Mouse (Mus musculus) heart, embryonic 12.5 days (tissue): ENCODE measurements around the gene Usp54. TPM values are rescaled to one million over a fixed set of nuclear protein-coding genes. Genes with fewer than 3 reads are reported as not detected.

Experiments used
- ATAC-seq: fragments of 200-750 bp; cut with Nextera tagmentation; 2 replicates; pipeline ENCODE4 v1.8.0; 2017; ENCODE audit warnings: moderate TSS enrichment, moderate library complexity; ENCODE audit not compliant: insufficient number of reproducible peaks, low FRiP score
- H3K27ac ChIP-seq: fragments of 300-500 bp; sonication (generic); 2 replicates; pipeline ENCODE4 v1.5.1; 2016; ENCODE audit warnings: mild to moderate bottlenecking, moderate library complexity; ENCODE audit not compliant: poor library complexity, severe bottlenecking
- H3K27me3 ChIP-seq: fragments of 300-500 bp; sonication (generic); replicated peaks from 2 replicates; pipeline ENCODE4 v1.6.1; 2016; ENCODE audit warnings: mild to moderate bottlenecking, moderate library complexity
- H3K36me3 ChIP-seq: fragments of 300-500 bp; sonication (generic); 2 replicates; pipeline ENCODE4 v1.6.1; 2016; ENCODE audit warnings: mild to moderate bottlenecking, moderate library complexity
- H3K4me1 ChIP-seq: fragments of 300-500 bp; sonication (generic); replicated peaks from 2 replicates; pipeline ENCODE4 v1.6.1; 2016; ENCODE audit warnings: mild to moderate bottlenecking
- H3K4me2 ChIP-seq: fragments of 300-500 bp; sonication (generic); 2 replicates; pipeline ENCODE4 v1.6.1; 2016; ENCODE audit warnings: mild to moderate bottlenecking, moderate library complexity
- H3K4me3 ChIP-seq: fragments of 300-500 bp; sonication (generic); 2 replicates; pipeline ENCODE4 v1.5.1; 2016; ENCODE audit warnings: mild to moderate bottlenecking
- H3K9ac ChIP-seq: fragments of 300-500 bp; sonication (generic); 2 replicates; pipeline ENCODE4 v1.6.1; 2016; ENCODE audit warnings: mild to moderate bottlenecking, moderate library complexity
- H3K9me3 ChIP-seq: fragments of 300-500 bp; sonication (generic); replicated peaks from 2 replicates; pipeline ENCODE4 v1.6.1; 2016; ENCODE audit warnings: mild to moderate bottlenecking, moderate library complexity
- WGBS: fragments of 180-500 bp; shearing (Covaris S2); methylation state at CpG from one replicate; pipeline ENCODE4 v1.1.7; 2016; 5-methylcytosine and 5-hydroxymethylcytosine counted together
- polyA plus RNA-seq: library from polyadenylated mRNA; unstranded; fragments of >200 nt; fragmentation: Nextera tagmentation; extraction: Ambion mirVana; gene quantifications from 2 replicates; pipeline ENCODE4 v1.2.1, GENCODE M21; 2016

Usp54 gene
- polyA plus RNA-seq, 1 experiment from 2014 or later, result 7.4 TPM

GRCm38 (mm10) chr14:20564692-20565091 is 76.2 kb downstream of the Usp54 start:
- Histone ChIP-seq H3K9me3 (no peaks in the 10 kb centered on the region), H3K4me1 (no peaks in the 10 kb centered on the region), H3K9ac (no peak overlapping the region), H3K27me3 (no peaks in the 10 kb centered on the region), H3K36me3 (peaks cover 62% of the 10 kb centered on the region), H3K4me3 (no peak overlapping the region), H3K27ac (no peak overlapping the region), H3K4me2 (no peak overlapping the region)
- ATAC-seq, result no peak
- WGBS, result 67% methylated on average over 12 of the region's 12 CpGs

GRCm38 (mm10) chr14:20561897-20562296 is 79.0 kb downstream of the Usp54 start:
- H3K4me3 ChIP-seq, result no peak overlapping the region
- no peaks in the 10 kb centered on the region for H3K9me3 ChIP-seq
- 92% methylated on average over 5 of the region's 5 CpGs for WGBS
- no peak overlapping the region for H3K27ac ChIP-seq
- no peak overlapping the region for H3K4me2 ChIP-seq
- no peaks in the 10 kb centered on the region for H3K4me1 ChIP-seq
- H3K27me3 ChIP-seq, result no peaks in the 10 kb centered on the region
- no peak overlapping the region for H3K9ac ChIP-seq
- H3K36me3 ChIP-seq, result peaks cover 55% of the 10 kb centered on the region
- no peak for ATAC-seq

- no peak overlapping the region for H3K4me2 ChIP-seq
- peaks cover 41% of the 10 kb centered on the region for H3K36me3 ChIP-seq
- H3K27ac ChIP-seq, result no peak overlapping the region
- ATAC-seq, result no peak
- no peaks in the 10 kb centered on the region for H3K9me3 ChIP-seq
- no peak overlapping the region for H3K9ac ChIP-seq
- H3K4me1 ChIP-seq, result 0 out of 2 replicates have a peak, but pooled peaks cover 4% of the 10 kb centered on the region
- 86% methylated on average over 2 of the region's 2 CpGs for WGBS
- H3K4me3 ChIP-seq, result no peak overlapping the region
- H3K27me3 ChIP-seq, result no peaks in the 10 kb centered on the region
Measured at GRCm38 (mm10) chr14:20550136-20550535, 90.7 kb downstream of the Usp54 start.

GRCm38 (mm10) chr14:20546415-20546814 is 94.4 kb downstream of the Usp54 start, which contains the start of gene Ppp3cb:
TSS of gene Ppp3cb (minus strand) at chr14:20546573.
- peak; percentile 91 for ATAC-seq
- Histone ChIP-seq H3K4me1 (peaks cover 11% of the 10 kb centered on the region), H3K9ac (peak within 1 kb of the TSS; percentile 99), H3K36me3 (peaks cover 25% of the 10 kb centered on the region), H3K4me2 (peak within 1 kb of the TSS; percentile 66), H3K4me3 (peak within 1 kb of the TSS; percentile 99), H3K27me3 (no peaks in the 10 kb centered on the region), H3K27ac (peak within 1 kb of the TSS; percentile 100), H3K9me3 (no peaks in the 10 kb centered on the region)
- 0% methylated on average over 24 of the region's 29 CpGs for WGBS

GRCm38 (mm10) chr14:20545529-20546331 is 95.1 kb downstream of the Usp54 start:
- no peaks in the 10 kb centered on the region for H3K27me3 ChIP-seq
- H3K4me3 ChIP-seq, result peak overlapping the region; percentile 99
- peaks cover 21% of the 10 kb centered on the region for H3K36me3 ChIP-seq
- WGBS, result under 1% methylated on average over 58 of the region's 67 CpGs
- H3K4me1 ChIP-seq, result peaks cover 11% of the 10 kb centered on the region
- peak overlapping the region; percentile 99 for H3K9ac ChIP-seq
- H3K27ac ChIP-seq, result peak overlapping the region; percentile 100
- H3K4me2 ChIP-seq, result peak overlapping the region; percentile 66
- H3K9me3 ChIP-seq, result no peaks in the 10 kb centered on the region
- ATAC-seq, result peak; percentile 99

- H3K27me3 ChIP-seq, result no peaks in the 10 kb centered on the region
- no peaks in the 10 kb centered on the region for H3K9me3 ChIP-seq
- no peak overlapping the region for H3K9ac ChIP-seq
- peak overlapping the region; percentile 59 for H3K4me2 ChIP-seq
- H3K36me3 ChIP-seq, result peaks cover 14% of the 10 kb centered on the region
- no peak overlapping the region for H3K27ac ChIP-seq
- ATAC-seq, result no peak
- H3K4me1 ChIP-seq, result peaks cover 11% of the 10 kb centered on the region
- WGBS, result 70% methylated on average over 7 of the region's 7 CpGs
- peak overlapping the region; percentile 99 for H3K4me3 ChIP-seq
Measured at GRCm38 (mm10) chr14:20544467-20545411, 96.1 kb downstream of the Usp54 start.

- H3K9me3 ChIP-seq, result no peaks in the 10 kb centered on the region
- ATAC-seq, result no peak
- no peaks in the 10 kb centered on the region for H3K27me3 ChIP-seq
- no peak overlapping the region for H3K9ac ChIP-seq
- 78% methylated on average over 4 of the region's 4 CpGs for WGBS
- H3K36me3 ChIP-seq, result peaks cover 4% of the 10 kb centered on the region; the same call in 1 of the 2 replicates
- no peaks in the 10 kb centered on the region for H3K4me1 ChIP-seq
- H3K4me3 ChIP-seq, result no peak overlapping the region
- H3K27ac ChIP-seq, result no peak overlapping the region
- H3K4me2 ChIP-seq, result no peak overlapping the region
Measured at GRCm38 (mm10) chr14:20529643-20530042, 111.2 kb downstream of the Usp54 start.

- no peak overlapping the region for H3K27ac ChIP-seq
- no peaks in the 10 kb centered on the region for H3K4me1 ChIP-seq
- no peak for ATAC-seq
- no peak overlapping the region for H3K4me2 ChIP-seq
- peaks cover 29% of the 10 kb centered on the region for H3K36me3 ChIP-seq
- H3K9me3 ChIP-seq, result no peaks in the 10 kb centered on the region
- WGBS, result 95% methylated on average over 2 of the region's 2 CpGs
- H3K9ac ChIP-seq, result no peak overlapping the region
- no peak overlapping the region for H3K4me3 ChIP-seq
- H3K27me3 ChIP-seq, result no peaks in the 10 kb centered on the region
Measured at GRCm38 (mm10) chr14:20520179-20520578, 120.7 kb downstream of the Usp54 start.

GRCm38 (mm10) chr14:20508424-20508823 is 132.4 kb downstream of the Usp54 start:
- no peaks in the 10 kb centered on the region for H3K27me3 ChIP-seq
- no peak overlapping the region for H3K4me3 ChIP-seq
- WGBS, result 79% methylated on average over 2 of the region's 2 CpGs
- H3K4me2 ChIP-seq, result no peak overlapping the region
- no peaks in the 10 kb centered on the region for H3K4me1 ChIP-seq
- ATAC-seq, result no peak
- peaks cover 12% of the 10 kb centered on the region for H3K36me3 ChIP-seq
- no peak overlapping the region for H3K9ac ChIP-seq
- no peaks in the 10 kb centered on the region for H3K9me3 ChIP-seq
- H3K27ac ChIP-seq, result no peak overlapping the region

GRCm38 (mm10) chr14:20502966-20503365 is 137.9 kb downstream of the Usp54 start:
- no peak overlapping the region for H3K27ac ChIP-seq

GRCm38 (mm10) chr14:20499982-20500381 is 140.9 kb downstream of the Usp54 start:
- H3K36me3 ChIP-seq, result peaks cover 35% of the 10 kb centered on the region
- H3K4me2 ChIP-seq, result no peak overlapping the region
- WGBS, result 88% methylated on average over 3 of the region's 3 CpGs
- no peak for ATAC-seq
- H3K4me3 ChIP-seq, result no peak overlapping the region
- no peaks in the 10 kb centered on the region for H3K4me1 ChIP-seq
- no peak overlapping the region for H3K9ac ChIP-seq
- no peaks in the 10 kb centered on the region for H3K27me3 ChIP-seq
- H3K9me3 ChIP-seq, result no peaks in the 10 kb centered on the region
- H3K27ac ChIP-seq, result no peak overlapping the region

More at GRCm38 (mm10) chr14:20502966-20503365, 137.9 kb downstream of the Usp54 start:
- Histone ChIP-seq H3K9ac (no peak overlapping the region), H3K27me3 (no peaks in the 10 kb centered on the region), H3K4me2 (no peak overlapping the region), H3K9me3 (no peaks in the 10 kb centered on the region), H3K36me3 (peaks cover 16% of the 10 kb centered on the region), H3K4me1 (no peaks in the 10 kb centered on the region), H3K4me3 (no peak overlapping the region)
- WGBS, result 96% methylated on average over 10 of the region's 10 CpGs
- ATAC-seq, result peak; percentile 45; the same call in 1 of the 2 replicates
